Mouse (Mus musculus): Measurements from ENCODE around the gene Tgm7. TPM values are rescaled to one million over a fixed set of nuclear protein-coding genes. Genes with fewer than 3 reads are reported as not detected.

Tgm7 gene
- total RNA-seq, 4 experiments from 2014 or later = 0.16 to 0.49 (median 0.40) TPM; not detected in 1

- DNase-seq (ENCODE audit: low spot score in 2 of 2) = no peak
These were observed 34.8 kb downstream of the Tgm7 start for GRCm38 (mm10) chr2:121074747-121075146.

GRCm38 (mm10) chr2:121071871-121072270 is 37.7 kb downstream of the Tgm7 start:
- DNase-seq (ENCODE audit: low spot score in 2 of 2) = no peak

- DNase-seq (ENCODE audit: low spot score in 2 of 2) = no peak
These were observed 40.1 kb downstream of the Tgm7 start for GRCm38 (mm10) chr2:121069506-121069905.

GRCm38 (mm10) chr2:121067116-121067515 is 42.5 kb downstream of the Tgm7 start:
- DNase-seq (ENCODE audit: low spot score in 2 of 2) = no peak

GRCm38 (mm10) chr2:121061315-121061714 is 48.3 kb downstream of the Tgm7 start:
- DNase-seq (ENCODE audit: low spot score in 2 of 2) = no peak

- DNase-seq (ENCODE audit: low spot score in 2 of 2) = no peak
These were observed 51.6 kb downstream of the Tgm7 start for GRCm38 (mm10) chr2:121057997-121058396.

- DNase-seq (ENCODE audit: low spot score in 2 of 2) = no peak
These were observed 53.7 kb downstream of the Tgm7 start for GRCm38 (mm10) chr2:121055915-121056314.

GRCm38 (mm10) chr2:121054060-121054459 is 55.5 kb downstream of the Tgm7 start:
- DNase-seq (ENCODE audit: low spot score in 2 of 2) = no peak

- DNase-seq (ENCODE audit: low spot score in 2 of 2) = no peak
These were observed 57.4 kb downstream of the Tgm7 start for GRCm38 (mm10) chr2:121052176-121052575.

- DNase-seq (ENCODE audit: low spot score in 2 of 2) = no peak
These were observed 63.9 kb downstream of the Tgm7 start for GRCm38 (mm10) chr2:121045653-121046052.

Other genes with a start within 250 kb of the Tgm7 start
- 10 to 100 TPM; 40.8 to 45.5 (median 45.0) TPM for gene Ubr1, start 139.1 kb downstream of the Tgm7 start, total RNA-seq (2022)
- gene Tmem62, start 132.8 kb downstream of the Tgm7 start, total RNA-seq (2022) = 10 to 100 TPM; 21.9 to 27.6 (median 23.4) TPM
- 10 to 100 TPM; 57.5 to 64.4 (median 61.0) TPM for gene Ccndbp1, start 101.4 kb downstream of the Tgm7 start, total RNA-seq (2022)
- not detected for gene Epb42, start 72.7 kb downstream of the Tgm7 start, total RNA-seq (2022)
- not detected for gene Tgm5, start 24.0 kb downstream of the Tgm7 start, total RNA-seq (2022)
- 10 to 100 TPM; 18.9 to 24.9 (median 21.8) TPM for gene Adal, start 30.6 kb upstream of the Tgm7 start, total RNA-seq (2022)
- gene Lcmt2, start 30.9 kb upstream of the Tgm7 start, total RNA-seq (2022) = 1 to 10 TPM; 7.8 to 9.5 (median 8.6) TPM
- gene Tubgcp4, start 60.9 kb upstream of the Tgm7 start, total RNA-seq (2022) = 10 to 100 TPM; 32.3 to 47.9 (median 41.5) TPM
- 1 to 10 TPM; 7.1 to 8.1 (median 7.7) TPM for gene Zscan29, start 61.3 kb upstream of the Tgm7 start, total RNA-seq (2022)
- gene Trp53bp1, start 161.6 kb upstream of the Tgm7 start, total RNA-seq (2022) = 100 to 1,000 TPM; 144 to 183 (median 161) TPM
- gene Map1a, start 179.8 kb upstream of the Tgm7 start, total RNA-seq (2022) = 100 to 1,000 TPM; 585 to 644 (median 617) TPM
- 100 to 1,000 TPM; 100 to 132 (median 118) TPM for gene Ppip5k1, start 245.6 kb upstream of the Tgm7 start, total RNA-seq (2022)
- 100 to 1,000 TPM; 386 to 462 (median 428) TPM for gene Ckmt1, start 247.9 kb upstream of the Tgm7 start, total RNA-seq (2022)